Mouse (Mus musculus): Measurements from ENCODE around the gene Pnpla8.
A peak's percentile ranks its signal among the peaks of the same experiment; 100 is the strongest.
"Not testable (repeated sequence)": the region's sequence is repeated elsewhere in the genome, so short reads cannot be mapped to it uniquely, and the experiment has no call there.

Gene Pnpla8

DNA sequence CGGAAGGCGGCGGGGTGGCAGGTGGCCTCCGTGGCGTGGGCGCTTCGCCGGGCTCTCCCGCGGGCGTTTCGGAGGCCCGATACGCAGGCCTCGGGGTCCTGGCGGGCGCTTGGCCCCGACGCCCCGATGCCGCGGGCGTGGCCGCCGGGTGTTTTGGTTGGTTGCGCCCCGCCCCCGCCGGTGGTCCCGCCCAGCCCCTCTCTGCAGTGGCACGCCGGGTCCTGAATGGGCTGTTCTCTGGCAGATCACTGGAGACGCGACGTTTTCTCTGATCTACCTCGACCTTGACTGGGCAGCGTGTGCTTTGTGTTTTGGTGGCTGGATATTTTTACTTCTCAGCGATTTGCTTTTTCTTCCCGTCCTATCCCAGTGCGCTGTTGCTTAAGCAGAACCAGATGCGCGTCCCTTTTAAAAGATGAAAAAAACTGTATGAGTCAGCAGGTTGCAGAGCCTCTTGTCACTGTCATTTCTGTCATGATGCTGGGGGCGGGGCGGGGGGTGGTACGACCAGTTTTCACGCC, 48.2 kb downstream of the Pnpla8 start:
- peak; percentile 61 to 69 for DNase-seq (ENCODE audit: low spot score in 2 of 2)

- no peak for DNase-seq (ENCODE audit: low spot score in 2 of 2)
These were observed 53.1 kb downstream of the Pnpla8 start for GRCm38 (mm10) chr12:44274125-44274835.

- DNase-seq (ENCODE audit: low spot score in 2 of 2) = not testable (repeated sequence)
These were observed 59.0 kb downstream of the Pnpla8 start for GRCm38 (mm10) chr12:44280147-44280546.

DNA sequence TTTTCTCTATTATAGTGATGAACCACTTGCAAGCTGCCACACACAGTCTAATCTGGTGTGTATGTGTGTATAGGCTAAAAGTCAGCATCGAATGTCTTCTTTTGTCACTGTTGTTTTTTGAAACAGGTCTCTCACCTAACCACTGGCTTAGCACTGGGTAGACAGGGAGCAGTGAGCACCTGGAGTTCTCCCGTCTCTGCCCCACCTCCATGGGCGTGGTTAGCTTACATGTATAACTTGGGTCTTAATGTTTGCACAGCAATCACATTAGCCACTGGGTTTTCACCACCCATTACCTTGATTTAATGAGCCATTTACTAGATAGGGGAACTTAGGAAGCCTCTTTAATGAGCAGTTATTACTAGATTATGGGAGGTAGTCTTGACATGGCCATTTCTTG, 60.4 kb downstream of the Pnpla8 start:
- DNase-seq (ENCODE audit: low spot score in 2 of 2) = no peak

- DNase-seq (ENCODE audit: low spot score in 2 of 2) = no peak
These were observed 62.2 kb downstream of the Pnpla8 start for GRCm38 (mm10) chr12:44283378-44283777.

- DNase-seq (ENCODE audit: low spot score in 2 of 2) = no peak
These were observed 65.8 kb downstream of the Pnpla8 start for GRCm38 (mm10) chr12:44286992-44287391.

DNA sequence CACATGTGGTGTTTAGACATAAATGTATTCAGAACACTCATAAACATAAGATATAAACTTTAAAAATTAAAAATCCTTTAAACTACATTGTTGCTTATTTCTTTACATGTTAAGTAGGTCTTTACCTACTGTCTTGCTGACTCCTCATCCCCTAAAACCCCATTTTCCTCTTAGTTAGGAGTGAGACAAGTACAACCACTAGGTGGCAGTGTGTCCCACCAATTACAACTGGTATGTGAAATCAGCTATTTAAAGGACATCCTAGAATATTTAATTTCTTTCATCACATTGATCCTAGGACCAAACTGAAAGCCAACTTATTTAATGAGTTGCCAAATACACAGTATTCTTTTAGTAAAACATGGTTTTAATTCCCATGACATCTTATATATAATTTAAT, 71.1 kb downstream of the Pnpla8 start:
- peak in 1 of 2 experiments; percentile 61 for DNase-seq (ENCODE audit: low spot score in 2 of 2)

- DNase-seq (ENCODE audit: low spot score in 2 of 2) = no peak
These were observed 79.6 kb downstream of the Pnpla8 start for GRCm38 (mm10) chr12:44300793-44301192.

- no peak for DNase-seq (ENCODE audit: low spot score in 2 of 2)
These were observed 82.8 kb downstream of the Pnpla8 start for GRCm38 (mm10) chr12:44304012-44304411.

GRCm38 (mm10) chr12:44304869-44305268, 83.7 kb downstream of the Pnpla8 start:
- no peak for DNase-seq (ENCODE audit: low spot score in 2 of 2)

- DNase-seq (ENCODE audit: low spot score in 2 of 2) = no peak
These were observed 87.1 kb downstream of the Pnpla8 start for GRCm38 (mm10) chr12:44308221-44308620.

DNA sequence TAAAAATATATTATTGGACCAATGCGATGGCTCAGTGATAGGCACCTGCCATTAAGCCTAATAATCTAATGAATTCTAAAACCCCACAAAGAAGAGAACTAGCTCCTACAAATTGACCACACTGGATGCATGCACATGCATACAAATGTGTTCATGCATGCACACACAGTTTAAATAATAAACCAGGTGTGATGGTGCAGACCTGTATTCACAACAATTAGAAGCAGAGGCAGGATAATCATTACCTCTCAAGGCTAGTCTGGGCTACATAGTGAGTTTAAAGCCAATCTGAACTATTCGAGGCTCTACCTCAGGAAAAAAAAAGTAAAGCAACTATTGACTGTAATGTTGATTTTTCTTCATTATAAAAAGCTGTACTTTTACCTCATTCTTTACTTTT, 94.0 kb downstream of the Pnpla8 start:
- DNase-seq (ENCODE audit: low spot score in 2 of 2) = no peak

- DNase-seq (ENCODE audit: low spot score in 2 of 2) = no peak
These were observed 103.9 kb downstream of the Pnpla8 start for GRCm38 (mm10) chr12:44325091-44325490.

DNA sequence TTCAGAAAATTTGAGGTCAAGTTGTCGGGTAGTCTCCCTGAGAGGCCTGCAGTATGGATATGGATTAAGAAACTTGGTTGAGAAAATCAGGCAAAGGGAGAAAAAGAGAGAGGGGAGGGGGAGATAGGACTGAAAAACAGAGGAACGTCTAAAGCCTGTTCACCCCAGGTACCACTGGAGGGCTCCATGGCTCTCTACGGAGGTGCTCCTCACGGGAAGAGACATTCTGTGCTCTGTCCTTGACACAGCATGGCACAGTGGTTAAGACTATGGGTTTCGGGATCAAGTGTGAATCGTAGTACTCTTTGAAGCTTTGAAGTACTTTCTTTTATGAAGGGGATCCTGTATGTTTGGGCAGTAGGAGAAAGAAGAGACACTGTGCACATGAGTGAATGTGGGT, 106.3 kb downstream of the Pnpla8 start:
- DNase-seq (ENCODE audit: low spot score in 2 of 2) = peak in 1 of 2 experiments; percentile 21

DNA sequence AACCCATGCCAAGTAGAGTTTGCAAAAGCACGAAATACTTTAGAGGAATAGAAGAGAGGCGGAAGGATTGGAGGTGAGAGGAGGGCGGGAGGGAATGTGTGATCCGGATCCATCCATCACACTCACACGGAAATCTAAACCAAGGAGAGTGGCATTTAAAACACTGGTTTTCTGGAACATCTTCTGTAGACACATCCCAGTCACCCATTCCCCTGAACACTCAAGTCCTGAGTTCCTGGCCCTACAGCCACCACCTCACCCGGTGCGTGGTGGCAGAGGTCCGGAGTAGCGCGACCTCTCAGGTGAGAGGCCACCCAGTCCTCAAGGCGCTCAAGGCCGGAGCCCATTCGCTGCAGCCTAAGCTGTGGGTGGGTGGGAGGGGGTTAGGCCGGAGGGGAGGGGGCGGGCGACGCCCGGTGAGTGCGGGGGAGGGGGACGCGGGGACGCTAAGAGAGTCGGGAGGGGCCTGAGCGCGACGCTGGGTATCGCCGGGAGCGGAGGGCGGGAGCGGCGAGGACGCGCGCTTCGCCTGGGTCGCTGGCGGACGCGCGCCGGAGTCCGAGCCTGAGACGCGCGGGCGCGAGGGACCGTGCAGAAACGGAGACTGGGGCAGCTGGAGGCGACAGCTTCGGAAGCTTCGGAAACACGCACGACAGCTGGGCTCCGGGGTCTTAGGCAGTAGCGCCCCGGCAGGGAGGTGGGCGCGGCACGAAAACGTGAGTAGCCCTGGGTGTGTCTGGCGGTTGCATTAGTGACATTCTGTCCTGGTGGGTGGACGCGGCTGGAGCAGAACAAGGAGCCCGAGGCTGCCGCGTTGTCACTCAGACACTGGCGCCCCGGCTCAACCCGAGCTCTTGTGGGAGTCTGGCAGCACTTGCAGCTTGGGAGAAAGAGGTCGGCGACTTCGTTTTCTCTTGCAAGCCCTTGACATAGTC, 107.5 kb downstream of the Pnpla8 start, which contains the start of gene Nrcam:
Nrcam (plus strand) TSS at position 505 of the 935 bp plus-strand sequence.
- DNase-seq (ENCODE audit: low spot score in 2 of 2) = peak; percentile 58 to 69

DNA sequence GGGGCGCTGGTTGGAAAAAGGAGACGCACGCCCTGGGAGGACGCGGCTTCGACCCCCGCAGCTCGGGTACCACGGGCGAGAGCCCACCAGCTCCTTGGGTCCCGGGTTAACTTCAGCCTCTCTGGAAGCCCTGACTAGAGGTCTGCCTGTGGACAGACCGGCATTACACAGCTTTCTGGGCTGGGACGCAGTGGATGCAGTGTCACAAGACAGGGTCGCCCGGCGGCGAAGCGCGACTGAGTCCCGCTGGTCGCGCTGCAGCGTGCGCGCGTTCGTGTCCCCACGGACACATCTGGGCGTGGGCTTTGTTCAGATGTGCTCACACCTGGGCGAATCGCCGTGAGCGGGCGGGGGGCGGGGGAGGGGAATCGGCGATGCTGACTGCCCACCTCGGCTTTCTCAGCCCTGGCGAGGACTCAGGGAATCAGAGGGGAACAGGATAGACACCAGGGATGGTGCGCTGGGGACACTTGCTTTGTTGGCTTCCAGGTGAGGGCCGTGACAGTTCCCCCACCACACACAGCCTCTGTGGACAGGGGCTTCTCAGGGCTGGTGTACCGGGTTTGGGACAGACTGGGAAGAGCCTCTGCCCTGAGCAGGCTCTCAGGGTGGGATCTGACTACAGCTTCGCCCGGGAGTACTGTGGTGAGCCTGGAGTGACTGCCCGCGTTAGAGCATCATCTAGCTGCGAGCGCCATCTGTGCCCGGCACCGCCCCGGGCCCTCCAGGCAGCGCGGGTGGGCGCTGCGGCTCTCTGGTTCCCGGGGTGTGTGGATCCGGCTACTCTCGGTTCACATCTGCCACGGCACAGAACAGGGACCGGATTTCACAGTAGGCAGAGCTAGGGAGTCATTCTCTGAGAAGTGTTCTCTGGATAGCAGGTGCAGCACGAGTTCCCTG, 108.4 kb downstream of the Pnpla8 start:
- DNase-seq (ENCODE audit: low spot score in 2 of 2) = peak; percentile 41 to 62

- DNase-seq (ENCODE audit: low spot score in 2 of 2) = no peak
These were observed 109.1 kb downstream of the Pnpla8 start for GRCm38 (mm10) chr12:44330216-44330719.

GRCm38 (mm10) chr12:44337136-44337640, 116.0 kb downstream of the Pnpla8 start:
- no peak for DNase-seq (ENCODE audit: low spot score in 2 of 2)

DNA sequence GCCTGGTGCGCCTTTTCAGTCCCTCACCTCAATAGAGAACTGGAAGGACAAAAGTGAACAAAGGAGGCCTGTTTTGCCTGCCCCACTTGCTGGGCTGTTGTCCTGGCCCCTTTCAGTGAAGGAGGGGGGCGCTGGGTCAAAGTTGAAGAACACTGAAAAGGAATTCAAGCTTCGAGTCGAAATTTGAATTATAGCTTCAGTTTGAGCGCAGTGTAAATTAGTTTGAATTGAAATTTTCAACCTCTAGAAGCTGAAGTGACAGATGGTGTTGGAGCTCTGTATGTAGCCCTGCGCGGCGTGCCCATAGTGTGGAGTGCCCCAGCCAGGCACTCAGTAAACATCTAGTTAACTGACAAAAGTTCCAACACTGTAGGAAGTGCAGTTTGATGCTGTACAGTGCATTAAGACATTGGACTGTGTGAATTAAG, 117.0 kb downstream of the Pnpla8 start:
- no peak for DNase-seq (ENCODE audit: low spot score in 2 of 2)

GRCm38 (mm10) chr12:44344075-44344474, 122.9 kb downstream of the Pnpla8 start:
- DNase-seq (ENCODE audit: low spot score in 2 of 2) = no peak

- no peak for DNase-seq (ENCODE audit: low spot score in 2 of 2)
These were observed 124.1 kb downstream of the Pnpla8 start for GRCm38 (mm10) chr12:44345251-44345650.
